Mouse (Mus musculus) MEL (cell line): ENCODE data around the gene Fdxacb1. TPM values are rescaled to one million over a fixed set of nuclear protein-coding genes. Genes with fewer than 3 reads are reported as not detected.
A peak's percentile ranks its signal among the peaks of the same experiment; 100 is the strongest.

Experiments used
- DNase-seq: peaks from one replicate; pipeline ENCODE4 v3.0.0; 2011; ENCODE audit warnings: low read depth, low spot score
- H3K27ac ChIP-seq: 2 replicates; pipeline ENCODE4 v1.5.1; 2012; ENCODE audit warnings: low read depth, mild to moderate bottlenecking, control low read depth, low read length, moderate library complexity; ENCODE audit not compliant: control insufficient read depth
- H3K27me3 ChIP-seq, 2 experiments: fragments of 150-350 bp in 1 of 2; sonication (generic) in 1 of 2; 2 replicates each; pipeline ENCODE4 v1.6.1; 2012; ENCODE audit warnings: low read length in 2 of 2, mild to moderate bottlenecking in 2 of 2, improper control_type of control experiment in 1 of 2, moderate library complexity in 1 of 2; ENCODE audit not compliant: insufficient read depth in 2 of 2, control insufficient read depth in 1 of 2
- H3K36me3 ChIP-seq, 2 experiments: 2 replicates each; pipeline ENCODE4 v1.6.1; 2012 to 2014; ENCODE audit warnings: low read length in 2 of 2, improper control_type of control experiment in 1 of 2, inconsistent platforms in 1 of 2, mild to moderate bottlenecking in 1 of 2; ENCODE audit not compliant: insufficient read depth in 2 of 2, control insufficient read depth in 1 of 2
- H3K4me1 ChIP-seq, 2 experiments: fragments of 150-350 bp in 1 of 2; sonication (generic) in 1 of 2; 2 replicates each; pipeline ENCODE4 v1.6.1; 2012; ENCODE audit warnings: low read length in 2 of 2, improper control_type of control experiment in 1 of 2, mild to moderate bottlenecking in 1 of 2; ENCODE audit not compliant: insufficient read depth in 2 of 2, control insufficient read depth in 1 of 2
- H3K4me3 ChIP-seq, 2 experiments: fragments of 150-350 bp in 1 of 2; sonication (generic) in 1 of 2; 2 replicates each; pipeline ENCODE4 v1.5.1; 2012; ENCODE audit warnings: low read depth in 2 of 2, low read length in 2 of 2, mild to moderate bottlenecking in 2 of 2, moderate library complexity in 2 of 2, control low read depth in 1 of 2, improper control_type of control experiment in 1 of 2; ENCODE audit not compliant: control insufficient read depth in 1 of 2, insufficient read depth in 1 of 2
- H3K79me2 ChIP-seq: 2 replicates; pipeline ENCODE4 v1.6.1; 2012; ENCODE audit warnings: mild to moderate bottlenecking, low read length, moderate library complexity; ENCODE audit not compliant: control insufficient read depth, poor library complexity, insufficient read depth
- H3K9ac ChIP-seq: 2 replicates; pipeline ENCODE4 v1.6.1; 2012; ENCODE audit warnings: low read depth, mild to moderate bottlenecking, control low read depth, low read length, moderate library complexity; ENCODE audit not compliant: control insufficient read depth, poor library complexity, severe bottlenecking
- H3K9me3 ChIP-seq: fragments of 150-350 bp; sonication (generic); replicated peaks from 2 replicates; pipeline ENCODE4 v1.6.1; 2012; ENCODE audit warnings: mild to moderate bottlenecking, low read length, improper control_type of control experiment, moderate library complexity; ENCODE audit not compliant: insufficient read depth
- BHLHE40 ChIP-seq: IDR thresholded peaks from 2 replicates; pipeline ENCODE4 v1.6.1; 2012; ENCODE audit warnings: low read depth, mild to moderate bottlenecking, inconsistent platforms, low read length, improper control_type of control experiment, borderline replicate concordance
- CHD1 ChIP-seq: IDR thresholded peaks from 2 replicates; pipeline ENCODE4 v1.6.1; 2012; ENCODE audit warnings: low read depth, mild to moderate bottlenecking, inconsistent platforms, low read length, improper control_type of control experiment
- CHD2 ChIP-seq: IDR thresholded peaks from 2 replicates; pipeline ENCODE4 v1.6.1; 2011; ENCODE audit warnings: low read length, improper control_type of control experiment
- CTCF ChIP-seq, 3 experiments: IDR thresholded peaks in 2 of 3; conservative IDR thresholded peaks in 1 of 3; 2 replicates each; pipeline ENCODE4 v1.5.1; 2011 to 2012; ENCODE audit warnings: low read length in 3 of 3, low read depth in 2 of 3, mild to moderate bottlenecking in 2 of 3, improper control_type of control experiment in 1 of 3, inconsistent platforms in 1 of 3, mixed read lengths in 1 of 3, moderate library complexity in 1 of 3; ENCODE audit not compliant: control insufficient read depth in 1 of 3, insufficient read depth in 1 of 3, poor library complexity in 1 of 3, severe bottlenecking in 1 of 3
- E2F4 ChIP-seq: IDR thresholded peaks from 2 replicates; pipeline ENCODE4 v1.6.1; 2011; ENCODE audit warnings: low read depth, low read length, improper control_type of control experiment, borderline replicate concordance
- ELF1 ChIP-seq: IDR thresholded peaks from 2 replicates; pipeline ENCODE4 v1.6.1; 2014; ENCODE audit warnings: low read depth, mild to moderate bottlenecking, inconsistent platforms, low read length, improper control_type of control experiment, moderate library complexity
- EP300 ChIP-seq, 2 experiments: IDR thresholded peaks; 2 replicates each; pipeline ENCODE4 v1.6.1; 2011; ENCODE audit warnings: improper control_type of control experiment in 2 of 2, low read length in 2 of 2, low read depth in 1 of 2, mild to moderate bottlenecking in 1 of 2
- ETS1 ChIP-seq: IDR thresholded peaks from 2 replicates; pipeline ENCODE4 v1.6.1; 2012; ENCODE audit warnings: low read depth, mild to moderate bottlenecking, inconsistent platforms, low read length, improper control_type of control experiment, moderate library complexity
- GABPA ChIP-seq: IDR thresholded peaks from 2 replicates; pipeline ENCODE4 v1.6.1; 2012; ENCODE audit warnings: low read depth, mild to moderate bottlenecking, inconsistent platforms, low read length, improper control_type of control experiment, moderate library complexity
- HCFC1 ChIP-seq: IDR thresholded peaks from 2 replicates; pipeline ENCODE4 v1.6.1; 2012; ENCODE audit warnings: low read depth, mild to moderate bottlenecking, inconsistent platforms, low read length, improper control_type of control experiment, moderate library complexity
- JUND ChIP-seq: IDR thresholded peaks from 2 replicates; pipeline ENCODE4 v1.6.1; 2011; ENCODE audit warnings: low read depth, mild to moderate bottlenecking, improper control_type of control experiment, low read length
- KAT2A ChIP-seq: conservative IDR thresholded peaks from 2 replicates; pipeline ENCODE4 v1.6.1; 2012; ENCODE audit warnings: low read depth, low read length, improper control_type of control experiment, inconsistent platforms
- MAFK ChIP-seq: IDR thresholded peaks from 2 replicates; pipeline ENCODE4 v1.6.1; 2011; ENCODE audit warnings: low read depth, mild to moderate bottlenecking, low read length, improper control_type of control experiment, borderline replicate concordance
- MAX ChIP-seq: IDR thresholded peaks from 2 replicates; pipeline ENCODE4 v1.6.1; 2011; ENCODE audit warnings: low read length, improper control_type of control experiment
- MAZ ChIP-seq: IDR thresholded peaks from 2 replicates; pipeline ENCODE4 v1.6.1; 2012; ENCODE audit warnings: low read depth, mild to moderate bottlenecking, inconsistent platforms, low read length, improper control_type of control experiment
- MXI1 ChIP-seq: IDR thresholded peaks from 2 replicates; pipeline ENCODE4 v1.6.1; 2011; ENCODE audit warnings: mild to moderate bottlenecking, low read depth, low read length, improper control_type of control experiment
- MYB ChIP-seq: IDR thresholded peaks from 2 replicates; pipeline ENCODE4 v1.6.1; 2011; ENCODE audit warnings: mild to moderate bottlenecking, low read depth, low read length, improper control_type of control experiment
- MYC ChIP-seq: IDR thresholded peaks from 2 replicates; pipeline ENCODE4 v1.6.1; 2011; ENCODE audit warnings: low read depth, mild to moderate bottlenecking, low read length, improper control_type of control experiment, moderate library complexity
- NRF1 ChIP-seq: IDR thresholded peaks from 2 replicates; pipeline ENCODE4 v1.6.1; 2014; ENCODE audit warnings: low read depth, mild to moderate bottlenecking, inconsistent platforms, low read length, improper control_type of control experiment, moderate library complexity; ENCODE audit not compliant: poor library complexity, insufficient read depth, severe bottlenecking
- POLR2A ChIP-seq, 2 experiments: IDR thresholded peaks; 2 replicates each; pipeline ENCODE4 v1.6.1; 2011 to 2012; ENCODE audit warnings: low read length in 2 of 2, mild to moderate bottlenecking in 2 of 2, control low read depth in 1 of 2, improper control_type of control experiment in 1 of 2, low read depth in 1 of 2, moderate library complexity in 1 of 2; ENCODE audit not compliant: control insufficient read depth in 1 of 2, insufficient read depth in 1 of 2, poor library complexity in 1 of 2
- POLR2AphosphoS2 ChIP-seq: IDR thresholded peaks from 2 replicates; pipeline ENCODE4 v1.6.1; 2011; ENCODE audit warnings: low read length, improper control_type of control experiment
- RAD21 ChIP-seq: IDR thresholded peaks from 2 replicates; pipeline ENCODE4 v1.6.1; 2011; ENCODE audit warnings: mild to moderate bottlenecking, low read depth, low read length, improper control_type of control experiment
- RCOR1 ChIP-seq: IDR thresholded peaks from 2 replicates; pipeline ENCODE4 v1.6.1; 2012; ENCODE audit warnings: low read depth, mild to moderate bottlenecking, inconsistent platforms, low read length, improper control_type of control experiment
- SIN3A ChIP-seq: IDR thresholded peaks from 2 replicates; pipeline ENCODE4 v1.6.1; 2012; ENCODE audit warnings: low read length, improper control_type of control experiment, inconsistent platforms
- SMC3 ChIP-seq: IDR thresholded peaks from 2 replicates; pipeline ENCODE4 v1.6.1; 2011; ENCODE audit warnings: low read depth, low read length, improper control_type of control experiment
- TAL1 ChIP-seq: IDR thresholded peaks from 2 replicates; pipeline ENCODE4 v1.6.1; 2012; ENCODE audit warnings: mild to moderate bottlenecking, inconsistent platforms, low read length, moderate library complexity, mixed read lengths
- TBP ChIP-seq: IDR thresholded peaks from 2 replicates; pipeline ENCODE4 v1.8.0; 2011; ENCODE audit warnings: low read depth, low read length, improper control_type of control experiment
- TCF12 ChIP-seq: IDR thresholded peaks from 2 replicates; pipeline ENCODE4 v1.6.1; 2014; ENCODE audit warnings: low read depth, mild to moderate bottlenecking, inconsistent platforms, low read length, improper control_type of control experiment, moderate library complexity
- UBTF ChIP-seq: IDR thresholded peaks from 2 replicates; pipeline ENCODE4 v1.6.1; 2012; ENCODE audit warnings: low read depth, mild to moderate bottlenecking, inconsistent platforms, low read length, improper control_type of control experiment, moderate library complexity, borderline replicate concordance; ENCODE audit not compliant: insufficient read depth
- USF1 ChIP-seq: IDR thresholded peaks from 2 replicates; pipeline ENCODE4 v1.6.1; 2014; ENCODE audit warnings: low read depth, mild to moderate bottlenecking, inconsistent platforms, low read length, improper control_type of control experiment, moderate library complexity
- USF2 ChIP-seq, 2 experiments: IDR thresholded peaks; 2 replicates each; pipeline ENCODE4 v1.6.1; 2011 to 2012; ENCODE audit warnings: improper control_type of control experiment in 2 of 2, low read length in 2 of 2, borderline replicate concordance in 1 of 2, inconsistent platforms in 1 of 2, low read depth in 1 of 2, mild to moderate bottlenecking in 1 of 2; ENCODE audit not compliant: insufficient read depth in 1 of 2
- ZC3H11A ChIP-seq: IDR thresholded peaks from 2 replicates; pipeline ENCODE4 v1.6.1; 2012; ENCODE audit warnings: low read depth, mild to moderate bottlenecking, inconsistent platforms, low read length, improper control_type of control experiment
- ZKSCAN1 ChIP-seq: IDR thresholded peaks from 2 replicates; pipeline ENCODE4 v1.6.1; 2012; ENCODE audit warnings: low read depth, mild to moderate bottlenecking, inconsistent platforms, low read length, improper control_type of control experiment, moderate library complexity
- ZMIZ1 ChIP-seq: IDR thresholded peaks from 2 replicates; pipeline ENCODE4 v1.6.1; 2012; ENCODE audit warnings: low read depth, mild to moderate bottlenecking, inconsistent platforms, low read length, improper control_type of control experiment, moderate library complexity
- polyA plus RNA-seq, 2 experiments: library from polyadenylated mRNA; stranded (reverse) in 1 of 2; unstranded in 1 of 2; fragments of >175 nt in 1 of 2; fragments of >200 nt in 1 of 2; gene quantifications; 2 replicates each; pipeline versions ENCODE4 v1.2.1 to v1.2.4; 2012; ENCODE audit warnings: low replicate concordance in 2 of 2, low read depth in 1 of 2; ENCODE audit not compliant: insufficient read length in 2 of 2, insufficient read depth in 1 of 2, missing spikeins in 1 of 2
- total RNA-seq: library from RNA; depleted of rRNA; stranded (reverse); fragments of 300-350 nt; gene quantifications from 2 replicates; pipeline ENCODE4 v1.2.3, GENCODE M21; 2012; rRNA removed

Gene Fdxacb1
- 6.1 and 6.5 TPM in 2 replicates for total RNA-seq
- polyA plus RNA-seq = 1 to 10 TPM in 1 of 2 experiments, not detected in 1; 9.7 TPM

- Histone ChIP-seq H3K9me3 (no peaks in the 10 kb centered on the region), H3K9ac (peak within 1 kb of the TSS; percentile 98), H3K4me1 (peaks cover 0 to 6% of the 10 kb centered on the region in 2 experiments; a peak in 3 of 4 replicates), H3K27me3 (no peaks in the 10 kb centered on the region), H3K36me3 (peaks cover 0 to 18% of the 10 kb centered on the region in 2 experiments; a peak in 2 of 4 replicates), H3K79me2 (peaks cover 7% of the 10 kb centered on the region; the same call in 1 of the 2 replicates), H3K27ac (peak within 1 kb of the TSS; percentile 95), H3K4me3 (peak within 1 kb of the TSS; percentile 81 to 88)
- peak; percentile 97 for DNase-seq
- TF ChIP-seq NRF1 (peak; percentile 62; the same call in 1 of the 2 replicates), ETS1 (peak; percentile 67), SMC3 (peak; percentile 44), MAZ (peak; percentile 100), TBP (peak; percentile 66), CTCF (IDR thresholded peaks at IDR 0.05 in 2 of 3, conservative IDR thresholded peaks at IDR 0.05 in 1 of 3; ENCODE audit: control insufficient read depth in 1 of 3, insufficient read depth in 1 of 3, low read depth in 2 of 3, low read length in 3 of 3, poor library complexity in 1 of 3, severe bottlenecking in 1 of 3) (peak; percentile 66 to 80 (median 75)), USF2 (IDR thresholded peaks at IDR 0.05; ENCODE audit: borderline replicate concordance in 1 of 2, insufficient read depth in 1 of 2, low read depth in 1 of 2, low read length in 2 of 2) (no peak), POLR2A (IDR thresholded peaks at IDR 0.05; ENCODE audit: control insufficient read depth in 1 of 2, insufficient read depth in 1 of 2, low read depth in 1 of 2, low read length in 2 of 2, poor library complexity in 1 of 2) (peak; percentile 28 to 82; a peak in 2 of 4 replicates), UBTF (no peak), E2F4 (peak; percentile 38; the same call in 1 of the 2 replicates), MYC (peak; percentile 88), TCF12 (peak; percentile 18; the same call in 1 of the 2 replicates), RCOR1 (no peak), ZKSCAN1 (no peak), BHLHE40 (no peak), USF1 (no peak), CHD1 (no peak), POLR2AphosphoS2 (peak; percentile 56; the same call in 1 of the 2 replicates), KAT2A (peak; percentile 68), CHD2 (no peak), RAD21 (no peak; the same call in 1 of the 2 replicates), ZC3H11A (peak; percentile 38), HCFC1 (peak; percentile 93), JUND (no peak), TAL1 (no peak), EP300 (IDR thresholded peaks at IDR 0.05; ENCODE audit: low read depth in 1 of 2, low read length in 2 of 2) (peak in 1 of 2 experiments; percentile 25; a peak in 1 of 4 replicates), GABPA (no peak), ELF1 (peak; percentile 76), MYB (0 out of 2 replicates have a peak, but pooled peaks have one; percentile 34), ZMIZ1 (peak; percentile 58; the same call in 1 of the 2 replicates), MXI1 (peak; percentile 93), SIN3A (peak; percentile 99), MAFK (no peak), MAX (peak; percentile 78)
Measured at GRCm38 (mm10) chr9:50768107-50769002, at the start of gene Fdxacb1. Fdxacb1 (plus strand) TSS chr9:50768236.
